Mouse (Mus musculus) neutrophil, adult 59 days (primary cell): ENCODE results near the gene Pkn3. TPM values are rescaled to one million over a fixed set of nuclear protein-coding genes. Genes with fewer than 3 reads are reported as not detected.

ENCODE experiments used
- total RNA-seq, 2 experiments: library from RNA; stranded (reverse); gene quantifications; 1 replicate in 1 of 2; 2 replicates in 1 of 2; pipeline ENCODE4 v1.2.4; 2023

Gene Pkn3
- 10 to 100 TPM in 1 of 2 experiments, 1 to 10 TPM in 1; 4.2 to 11.0 TPM for total RNA-seq

DNA sequence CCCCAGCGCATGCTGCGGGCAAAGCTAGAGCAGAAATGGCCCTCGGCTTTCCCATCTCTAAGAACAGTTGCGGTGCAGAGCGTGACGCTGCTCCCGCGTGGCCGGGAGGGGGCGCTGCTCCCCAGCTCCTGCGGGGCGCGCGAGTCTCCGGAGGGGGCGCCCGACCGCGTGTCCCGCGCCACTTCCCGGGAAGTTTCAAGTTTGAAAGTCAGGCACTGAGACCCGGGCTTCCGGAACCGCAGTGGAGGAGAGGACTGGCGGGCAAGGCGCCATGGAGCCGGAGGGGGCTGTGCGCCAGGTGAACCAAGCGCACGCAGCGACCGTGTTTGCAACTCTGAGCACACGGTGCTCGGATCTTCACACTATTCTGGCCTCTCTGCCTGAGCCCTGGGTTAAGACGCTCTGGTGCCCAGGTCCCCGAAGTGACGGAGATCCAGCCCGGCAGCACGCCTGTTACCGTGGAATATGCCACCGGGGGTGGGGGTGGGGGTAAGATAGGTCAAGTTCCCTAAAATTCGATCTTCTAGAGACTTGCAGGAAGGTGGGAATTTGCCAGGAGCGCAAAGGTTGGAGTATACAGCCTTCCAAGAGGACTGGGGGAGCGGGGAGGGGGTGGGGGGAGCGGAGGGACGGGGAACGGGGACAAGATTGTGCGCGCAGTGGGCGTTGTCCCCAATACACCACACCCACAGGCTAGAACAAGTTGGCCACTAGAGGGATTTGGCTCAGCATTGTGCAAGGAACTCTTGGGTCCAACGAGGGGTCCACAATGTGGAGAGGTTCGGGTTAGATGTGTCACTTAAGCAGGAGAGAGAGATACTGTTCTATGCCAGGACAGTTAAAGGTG, at the start of gene Pkn3:
TSS of gene Pkn3 (plus strand) at position 183 of the 847 bp plus-strand sequence.

DNA sequence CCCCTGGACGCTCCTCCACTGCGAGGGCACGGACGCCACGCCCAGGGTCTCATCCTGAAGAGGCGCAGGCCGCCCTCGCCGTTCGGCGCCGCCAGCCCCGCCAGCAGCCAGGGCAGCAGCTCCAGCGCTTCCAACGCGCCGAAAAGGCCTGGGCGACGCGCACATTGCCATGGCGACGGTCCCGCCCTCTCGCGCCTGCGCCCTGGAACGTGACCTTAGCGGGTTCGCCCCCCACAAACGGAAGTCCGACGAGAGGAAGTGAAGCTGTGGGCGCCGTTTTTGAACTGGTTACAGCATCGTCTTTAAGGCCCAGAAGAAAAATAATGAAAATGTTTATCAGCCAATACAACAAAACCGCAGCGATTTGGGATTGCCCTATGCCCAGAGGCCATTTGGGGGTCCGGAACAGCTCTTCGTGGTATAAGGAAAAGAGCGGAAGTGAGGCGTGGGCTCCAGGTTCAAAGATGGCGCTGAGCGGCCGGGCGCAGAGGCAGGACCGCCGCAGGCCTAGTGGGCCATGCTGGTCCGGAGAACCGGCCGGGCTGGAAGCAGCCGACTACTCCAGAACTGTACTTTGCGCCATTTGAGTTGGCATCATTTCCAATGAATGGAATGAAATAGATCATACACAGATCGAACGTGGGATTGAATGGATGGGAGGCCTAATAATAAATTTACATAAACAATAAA, 28.6 kb upstream of the Pkn3 start, which contains the start of gene Wdr34:
TSS of gene Wdr34 (minus strand) at position 183 of the 690 bp plus-strand sequence.

DNA sequence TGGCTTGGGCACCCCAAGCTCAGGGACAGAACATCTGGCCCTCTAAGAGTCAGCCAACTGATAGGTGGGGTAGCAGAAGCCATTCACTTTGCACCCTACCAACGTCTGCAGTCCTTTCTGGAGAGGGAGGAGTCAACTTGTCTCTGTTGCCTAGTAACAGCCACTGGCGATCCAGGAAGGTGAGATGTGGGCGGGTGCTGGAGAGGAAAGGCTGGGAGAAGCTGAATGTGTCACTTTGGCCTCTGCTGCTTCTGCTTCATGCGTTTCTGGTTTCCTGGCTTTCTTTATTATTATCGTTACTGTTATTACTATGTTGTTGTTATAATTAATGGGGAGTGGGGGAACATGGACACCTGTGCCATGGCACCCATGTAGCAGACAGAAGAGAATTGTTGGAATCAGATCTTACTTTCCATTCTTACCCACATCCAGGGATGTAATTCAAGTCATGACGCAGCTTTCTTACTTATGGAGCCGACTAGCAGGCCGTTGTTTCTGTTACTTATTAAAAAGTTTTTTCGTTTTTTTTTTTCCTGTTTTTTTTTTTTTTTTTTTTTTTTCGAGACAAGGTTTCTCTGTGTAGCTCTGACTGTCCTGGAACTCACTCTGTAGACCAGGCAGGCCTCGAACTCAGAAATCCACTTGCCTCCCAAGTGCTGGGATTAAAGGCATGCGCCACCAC, 20.1 kb upstream of the Pkn3 start, which contains the start of gene Set:
TSS of gene Set (plus strand) at position 156 of the 682 bp plus-strand sequence.

DNA sequence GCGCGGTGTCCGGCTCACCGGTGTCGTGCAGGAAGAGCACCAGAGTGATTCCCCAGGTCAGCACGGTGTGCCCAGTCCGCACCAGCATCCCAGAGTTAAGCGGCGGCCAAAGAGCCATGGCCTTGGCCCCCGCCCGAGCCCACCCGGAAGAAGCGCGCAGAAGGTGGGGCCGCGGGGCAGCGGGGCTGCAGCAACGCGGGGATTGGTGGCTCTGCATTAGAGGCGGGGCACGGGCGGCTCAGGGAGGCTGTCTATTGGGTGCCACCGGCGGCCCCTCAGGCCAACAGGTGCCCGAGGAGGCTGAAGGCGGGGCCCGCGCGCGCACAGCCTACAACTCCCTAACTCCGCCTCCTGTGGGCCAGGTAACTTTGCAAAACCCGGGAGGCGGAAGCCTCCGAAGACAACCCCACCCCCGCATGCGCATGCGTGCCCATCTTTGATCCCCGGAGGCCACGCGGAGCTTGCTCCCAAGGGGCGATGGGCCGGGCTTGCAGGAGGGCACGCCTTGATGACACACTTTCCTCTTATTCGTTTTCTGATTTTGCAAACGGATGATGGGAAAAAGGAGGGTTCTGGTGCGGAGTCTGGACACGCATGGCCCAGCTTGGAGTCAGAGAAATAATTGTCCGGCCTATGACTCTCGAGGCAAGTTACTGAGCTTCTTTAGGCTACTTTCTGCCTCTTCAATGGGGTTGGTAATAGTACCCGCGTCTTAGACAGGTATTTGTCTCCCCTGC, 16.2 kb downstream of the Pkn3 start, which contains the start of gene Zdhhc12:
TSS of gene Zdhhc12 (minus strand) at position 178 of the 737 bp plus-strand sequence.

DNA sequence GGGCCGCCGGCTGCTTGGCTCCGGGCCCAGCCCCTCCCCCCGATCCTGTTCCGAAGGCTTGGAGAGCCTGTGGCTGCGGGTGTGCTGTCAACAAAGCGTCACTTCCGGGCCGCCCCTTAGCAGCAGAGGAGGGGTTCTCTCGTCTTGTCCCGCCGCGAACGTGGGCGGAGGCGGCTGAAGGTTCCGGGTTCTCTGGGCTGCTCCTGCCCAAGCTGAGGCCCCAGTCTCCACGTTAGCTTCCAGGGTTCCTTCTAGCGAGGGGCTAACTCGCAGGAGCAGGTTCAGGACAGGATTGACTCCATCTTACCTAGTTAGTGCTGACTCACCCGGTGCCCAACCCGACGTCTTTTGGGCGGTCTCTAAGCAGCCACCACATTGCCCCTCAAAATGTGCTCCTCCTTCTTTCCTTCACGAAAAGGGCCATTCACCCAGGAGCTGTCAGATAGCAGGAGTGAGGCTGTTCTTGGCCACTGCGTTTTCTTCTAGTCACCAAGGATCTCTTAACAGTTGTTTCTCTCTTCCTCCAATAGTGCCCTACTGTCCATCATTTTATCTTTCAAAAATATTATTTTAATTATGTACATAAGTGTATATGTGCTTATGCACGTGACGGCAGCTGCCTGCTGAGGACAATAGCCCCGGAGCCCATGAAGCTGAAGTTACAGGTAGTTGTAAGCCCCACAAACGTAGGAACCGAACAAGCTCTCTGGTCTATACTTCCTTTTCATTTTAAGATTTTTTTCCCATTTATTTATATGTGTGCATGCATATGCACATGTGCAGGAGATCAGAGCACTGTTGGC, 47.2 kb downstream of the Pkn3 start, which contains the start of gene Zer1:
TSS of gene Zer1 (minus strand) at position 114 of the 803 bp plus-strand sequence.

DNA sequence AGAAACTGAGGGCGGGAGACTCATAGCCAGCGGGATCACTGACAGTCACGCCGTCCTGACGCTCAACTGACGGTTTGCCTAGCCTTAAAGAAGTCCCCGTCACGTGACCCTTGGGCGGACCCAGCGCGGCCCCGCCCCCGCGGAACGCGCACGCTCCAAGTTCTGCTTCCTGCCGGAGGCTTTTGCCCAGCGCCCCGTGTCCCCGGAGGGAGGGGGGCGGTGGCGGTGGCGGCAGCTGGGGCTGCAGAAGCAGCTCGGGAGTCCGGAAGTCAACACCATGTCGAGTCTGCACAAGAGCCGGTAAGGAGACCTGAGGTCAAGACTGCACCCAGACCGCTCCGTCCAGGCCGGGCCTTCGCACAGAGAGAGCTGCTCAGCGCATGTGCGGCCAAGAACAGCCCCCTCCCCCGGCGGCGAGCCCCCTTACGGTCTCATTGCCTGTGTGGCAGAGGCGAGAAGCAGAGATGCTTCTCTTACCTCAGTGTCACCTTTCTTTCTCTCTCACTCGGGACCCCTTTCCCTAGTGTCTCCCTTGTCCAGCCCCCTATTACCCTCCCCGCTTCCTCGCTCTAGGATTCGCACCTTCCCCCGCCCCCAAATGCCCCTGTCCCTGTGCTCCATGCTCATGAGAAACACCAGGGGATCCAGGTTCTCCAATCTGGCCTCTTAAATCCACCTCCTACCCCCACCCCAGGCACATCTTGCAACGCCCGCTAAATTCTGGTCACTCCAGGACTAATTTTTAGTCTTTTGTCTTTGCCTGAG, 56.3 kb downstream of the Pkn3 start, which contains the start of gene Tbc1d13:
TSS of gene Tbc1d13 (plus strand) at position 134 of the 765 bp plus-strand sequence.

Other genes starting within 250 kb of the Pkn3 start
- 1 to 10 TPM; 4.8 to 6.9 TPM for gene Cercam, start 208.5 kb upstream of the Pkn3 start, total RNA-seq
- 10 to 100 TPM; 77.2 to 94.1 TPM for gene Odf2, start 188.5 kb upstream of the Pkn3 start, total RNA-seq
- 10 to 100 TPM; 31.0 to 34.2 TPM for gene Gle1, start 142.3 kb upstream of the Pkn3 start, total RNA-seq
- 100 to 1,000 TPM; 184 to 197 TPM for gene Sptan1, start 112.1 kb upstream of the Pkn3 start, total RNA-seq
- gene Wdr34, start 28.8 kb upstream of the Pkn3 start, total RNA-seq, result 1 to 10 TPM; 2.0 TPM
- gene Set, start 20.3 kb upstream of the Pkn3 start, total RNA-seq, result 100 to 1,000 TPM; 117 to 141 TPM
- 10 to 100 TPM; 11.2 to 11.5 TPM for gene Zdhhc12, start 16.0 kb downstream of the Pkn3 start, total RNA-seq
- 10 to 100 TPM; 32.6 to 35.7 TPM for gene Zer1, start 46.9 kb downstream of the Pkn3 start, total RNA-seq
- gene Tbc1d13, start 56.1 kb downstream of the Pkn3 start, total RNA-seq, result 10 to 100 TPM; 44.3 to 51.3 TPM
- 1 to 10 TPM; 3.2 to 3.4 TPM for gene Endog, start 93.8 kb downstream of the Pkn3 start, total RNA-seq
- gene Spout1, start 100.8 kb downstream of the Pkn3 start, total RNA-seq, result 10 to 100 TPM in 1 of 2 experiments, 1 to 10 TPM in 1; 7.6 to 10.1 TPM
- 1 to 10 TPM; 2.5 TPM for gene Kyat1, start 128.2 kb downstream of the Pkn3 start, total RNA-seq
- gene Lrrc8a, start 160.0 kb downstream of the Pkn3 start, total RNA-seq, result 10 to 100 TPM; 16.2 to 19.7 TPM
- gene Gm28035, start 162.9 kb downstream of the Pkn3 start, total RNA-seq, result under 1 TPM in 1 of 2 experiments, not detected in 1; 0.64 TPM
- 1 to 10 TPM; 1.4 to 2.4 TPM for gene Phyhd1, start 188.5 kb downstream of the Pkn3 start, total RNA-seq
- 1 to 10 TPM in 1 of 2 experiments, not detected in 1; 8.2 TPM for gene Gm28038, start 203.4 kb downstream of the Pkn3 start, total RNA-seq
- 1 to 10 TPM; 4.6 to 6.1 TPM for gene Dolk, start 208.7 kb downstream of the Pkn3 start, total RNA-seq
- gene Nup188, start 208.7 kb downstream of the Pkn3 start, total RNA-seq, result 10 to 100 TPM; 30.0 to 30.1 TPM